Mouse (Mus musculus) fat pad, adult 2 months (tissue): ENCODE data around the gene 1810013L24Rik.

Experiments
- DNase-seq: peaks from one replicate; pipeline ENCODE4 v3.0.0-alpha.2; 2011; ENCODE audit warnings: low read depth, low spot score; ENCODE audit errors: extremely low read depth

1810013L24Rik gene

GRCm38 (mm10) chr16:8829564-8830359 lies at the start of gene 1810013L24Rik:
Gene 1810013L24Rik (plus strand): TSS chr16:8830100.
- peak; percentile 92 for DNase-seq

DNA sequence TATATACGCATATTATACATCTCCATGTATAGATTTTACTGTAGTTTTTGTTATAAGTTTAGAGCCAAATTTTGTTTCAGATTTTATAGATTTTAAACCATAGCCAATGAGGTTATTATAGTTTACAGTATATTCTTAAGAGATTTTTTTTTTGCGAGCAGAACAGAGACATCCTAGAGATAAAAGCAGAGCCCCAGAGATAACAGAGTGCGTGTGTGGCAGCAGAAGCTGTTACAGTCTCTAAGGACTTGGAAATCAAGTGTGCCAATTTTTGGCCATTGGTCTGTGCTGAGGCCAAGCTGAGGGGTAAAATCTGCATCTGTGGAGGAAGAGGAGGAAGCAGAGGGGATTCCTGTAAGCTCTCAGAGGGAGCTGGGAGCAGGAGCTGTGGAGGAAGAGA lies 49.7 kb upstream of the 1810013L24Rik start:
- no peak for DNase-seq

DNA sequence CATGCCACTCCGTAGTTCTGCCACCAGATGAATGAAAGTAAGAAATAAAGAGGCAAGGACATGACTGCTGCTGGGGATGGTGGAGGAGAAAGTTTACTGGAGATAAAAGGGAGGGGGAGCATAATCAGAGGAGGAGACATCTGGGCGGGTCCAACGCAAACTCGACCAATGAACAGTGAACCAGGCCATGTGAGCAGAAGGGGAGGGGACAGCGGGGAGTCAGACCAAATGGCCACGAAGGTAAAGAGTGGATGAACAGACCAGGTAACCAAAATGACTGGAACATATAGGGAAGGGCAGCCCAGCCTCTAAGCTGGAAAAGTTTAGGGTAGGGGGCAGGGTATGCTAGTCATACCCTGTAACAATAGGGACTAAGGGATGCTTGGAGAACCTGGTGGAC lies 48.7 kb upstream of the 1810013L24Rik start:
- DNase-seq: no peak

GRCm38 (mm10) chr16:8781660-8782059 lies 48.2 kb upstream of the 1810013L24Rik start:
- DNase-seq: no peak

- no peak for DNase-seq
Measured at GRCm38 (mm10) chr16:8783198-8783913, 46.5 kb upstream of the 1810013L24Rik start.

- no peak for DNase-seq
Measured at GRCm38 (mm10) chr16:8784753-8785152, 45.1 kb upstream of the 1810013L24Rik start.

DNA sequence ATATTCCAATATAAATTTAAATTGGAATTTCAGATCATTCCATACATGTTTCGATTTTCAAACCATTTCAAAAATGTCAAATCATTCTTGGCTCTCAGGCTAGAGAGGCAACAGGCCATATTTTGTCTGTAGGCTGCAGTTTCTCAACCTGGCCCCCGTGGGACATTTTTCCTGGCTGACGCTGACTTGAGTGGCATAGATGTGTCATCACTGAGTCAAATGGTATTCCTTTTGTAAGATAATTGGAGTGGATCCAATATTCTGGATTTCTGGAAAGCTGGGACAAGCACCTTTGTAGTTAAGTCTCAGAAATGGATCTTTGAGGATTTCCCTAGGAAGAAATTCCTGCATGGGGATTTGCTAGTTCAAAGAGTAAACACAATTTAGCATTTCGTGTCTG lies 39.0 kb upstream of the 1810013L24Rik start:
- peak; percentile 50 for DNase-seq

DNA sequence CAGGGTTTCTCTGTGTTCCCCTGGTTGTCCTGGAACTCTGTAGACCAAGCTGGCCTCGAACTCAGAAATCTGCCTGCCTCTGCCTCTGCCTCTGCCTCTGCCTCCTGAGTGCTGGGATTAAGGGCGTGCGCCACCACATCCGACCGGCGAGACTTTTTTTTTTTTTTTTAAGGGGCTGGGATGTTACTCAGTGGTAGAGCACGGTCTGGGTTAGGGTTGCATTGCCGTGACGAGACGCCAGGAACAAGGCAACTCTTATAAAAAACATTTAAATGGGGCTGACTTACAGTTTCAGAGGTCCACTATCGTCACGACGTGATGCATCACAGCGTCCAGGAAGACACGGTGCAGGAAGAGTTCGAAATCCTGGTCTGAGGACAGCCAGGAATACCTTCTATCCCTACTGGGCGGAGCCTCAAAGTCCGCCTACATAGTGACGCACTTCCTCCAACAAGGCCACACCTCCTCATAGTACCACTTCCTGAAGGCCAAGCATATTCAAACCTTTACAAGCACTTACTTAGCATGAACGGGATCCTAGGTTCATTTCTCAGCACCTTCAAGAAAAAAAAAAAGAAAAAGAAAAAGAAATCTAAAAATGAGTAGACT lies 37.8 kb upstream of the 1810013L24Rik start, which contains the start of gene Usp7:
Gene Usp7, minus strand, starts transcription at position 360 of the 609 bp plus-strand sequence.
- DNase-seq: no peak

GRCm38 (mm10) chr16:8794952-8795351 lies 34.9 kb upstream of the 1810013L24Rik start:
- DNase-seq: no peak

DNA sequence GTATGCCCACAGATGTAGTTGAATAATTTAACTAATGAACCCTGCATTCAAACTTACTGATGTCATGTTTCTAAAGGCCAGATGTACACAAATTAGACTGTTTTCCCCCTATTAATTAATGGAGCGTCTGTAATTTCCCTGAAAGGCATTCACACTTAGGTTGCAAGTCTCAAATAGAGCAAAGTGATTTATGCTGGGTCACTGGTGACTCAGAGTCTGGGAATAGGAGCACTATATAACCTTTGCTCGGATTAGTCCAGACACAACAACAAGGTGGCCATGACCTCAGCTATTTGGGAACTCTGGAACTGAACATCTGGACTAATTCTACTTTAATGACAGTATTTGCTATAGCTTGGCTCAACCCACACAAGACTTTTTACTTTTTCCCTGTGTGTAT lies 34.0 kb upstream of the 1810013L24Rik start:
- DNase-seq: no peak

GRCm38 (mm10) chr16:8806703-8807102 lies 23.2 kb upstream of the 1810013L24Rik start:
- no peak for DNase-seq

DNA sequence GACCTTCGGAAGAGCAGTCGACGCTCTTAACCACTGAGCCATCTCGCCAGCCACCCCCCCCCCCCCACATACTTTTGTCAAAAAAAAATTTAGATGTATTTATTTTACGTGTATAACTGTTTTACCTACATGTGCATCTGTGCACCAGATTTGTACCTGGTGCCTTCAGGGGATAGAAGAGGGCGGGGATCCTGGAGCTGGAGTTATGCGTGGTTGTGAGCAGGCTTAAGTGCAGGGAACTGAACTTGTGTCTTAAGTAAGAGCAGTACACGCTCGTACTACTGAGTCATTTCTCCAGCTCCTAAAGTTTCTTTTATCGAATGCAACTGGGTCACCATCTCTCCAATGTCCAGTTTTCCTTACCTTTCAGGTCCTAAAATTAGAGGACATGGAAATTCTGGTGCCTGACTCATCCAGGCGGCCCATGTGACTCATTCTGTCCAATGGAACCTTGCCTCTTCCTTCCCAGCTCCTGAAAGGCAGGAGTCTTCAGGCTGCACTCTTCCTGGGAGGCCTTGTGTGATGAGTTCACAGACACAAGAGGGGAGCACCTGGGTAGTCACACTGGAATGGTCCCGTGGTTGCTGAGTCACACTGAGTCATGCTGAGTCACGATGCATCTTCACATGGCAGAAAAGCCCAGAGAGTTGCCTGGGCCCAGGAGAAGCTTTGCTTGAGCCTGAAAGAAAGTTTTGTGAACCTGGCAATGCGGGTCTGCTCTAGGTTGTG lies 19.3 kb upstream of the 1810013L24Rik start:
- DNase-seq: no peak

DNA sequence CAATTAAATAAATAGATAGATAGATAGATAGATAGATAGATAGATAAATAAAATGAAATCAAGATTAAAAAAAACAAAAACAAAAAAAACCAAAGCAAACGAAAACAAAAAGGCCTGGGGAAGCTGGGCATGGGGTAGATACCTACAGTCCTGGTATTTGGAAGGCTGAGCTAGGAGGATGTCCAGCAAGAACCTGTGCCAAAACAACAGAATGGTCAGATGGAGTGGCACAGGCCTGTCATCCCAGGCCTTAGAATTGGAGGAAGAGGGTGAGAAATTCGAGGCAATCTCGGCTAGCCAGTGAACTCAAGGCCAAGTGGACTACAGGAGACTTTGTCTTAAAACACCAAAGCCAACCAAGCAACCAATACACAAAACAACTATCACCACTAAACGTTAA lies 12.0 kb upstream of the 1810013L24Rik start:
- no peak for DNase-seq

DNA sequence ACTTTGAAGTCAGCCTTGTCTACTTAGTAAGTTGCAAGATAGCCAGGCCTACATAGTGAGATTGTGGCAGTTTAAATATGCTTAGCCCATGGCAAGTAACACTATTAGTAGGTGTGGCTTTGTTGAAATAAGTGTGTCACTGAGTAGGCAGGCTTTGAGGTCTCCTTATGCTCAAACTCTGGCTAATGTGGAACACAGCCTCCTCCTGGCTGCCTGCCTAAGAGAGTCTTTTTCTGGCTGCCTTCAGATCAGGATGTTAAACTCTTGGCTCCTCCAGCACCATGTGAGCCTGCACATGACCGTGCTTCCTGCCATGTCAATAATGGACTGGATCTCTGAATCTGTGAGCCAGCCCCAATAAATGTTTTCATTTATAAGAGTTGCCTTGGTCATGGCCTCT lies 8.5 kb upstream of the 1810013L24Rik start:
- no peak for DNase-seq

GRCm38 (mm10) chr16:8822586-8822985 lies 7.3 kb upstream of the 1810013L24Rik start:
- no peak for DNase-seq

DNA sequence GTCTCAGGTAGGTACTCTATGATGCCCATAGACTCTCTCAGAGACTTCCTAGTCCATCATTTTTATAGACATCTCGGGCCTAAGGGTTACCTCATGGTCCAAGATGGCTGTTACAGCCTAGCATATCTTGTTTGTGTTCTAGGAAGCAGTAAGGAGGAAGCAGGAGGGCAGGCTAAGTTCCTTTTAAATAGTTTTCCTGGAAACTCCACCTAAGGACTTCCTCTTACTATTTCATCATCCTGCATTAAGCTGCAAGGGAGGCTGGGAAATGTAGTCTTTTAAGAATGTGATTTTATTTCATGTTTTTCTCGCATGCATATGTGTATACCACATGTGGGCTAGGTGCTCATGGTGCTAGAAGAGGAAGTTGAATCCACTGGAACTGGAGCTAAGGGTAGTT lies 6.2 kb upstream of the 1810013L24Rik start:
- no peak for DNase-seq

DNA sequence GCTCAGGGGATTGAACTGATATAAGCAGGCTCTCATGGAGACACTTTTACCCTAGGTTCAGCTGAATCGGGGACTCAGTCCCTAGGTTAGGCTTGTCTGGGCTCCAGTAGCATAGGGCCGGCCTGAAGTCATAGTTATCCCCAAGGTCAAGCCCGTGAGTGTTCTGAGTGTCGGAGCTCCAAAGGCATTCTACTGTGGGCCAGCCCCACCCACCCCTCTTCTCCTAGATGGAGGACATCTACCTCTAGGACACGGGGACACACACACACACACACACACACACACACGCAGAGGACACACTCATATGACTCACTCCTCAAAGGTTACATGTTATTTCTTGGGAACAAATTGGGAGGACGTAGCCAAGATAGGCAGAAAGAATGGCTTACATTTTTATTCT lies 2.5 kb upstream of the 1810013L24Rik start:
- DNase-seq: no peak

DNA sequence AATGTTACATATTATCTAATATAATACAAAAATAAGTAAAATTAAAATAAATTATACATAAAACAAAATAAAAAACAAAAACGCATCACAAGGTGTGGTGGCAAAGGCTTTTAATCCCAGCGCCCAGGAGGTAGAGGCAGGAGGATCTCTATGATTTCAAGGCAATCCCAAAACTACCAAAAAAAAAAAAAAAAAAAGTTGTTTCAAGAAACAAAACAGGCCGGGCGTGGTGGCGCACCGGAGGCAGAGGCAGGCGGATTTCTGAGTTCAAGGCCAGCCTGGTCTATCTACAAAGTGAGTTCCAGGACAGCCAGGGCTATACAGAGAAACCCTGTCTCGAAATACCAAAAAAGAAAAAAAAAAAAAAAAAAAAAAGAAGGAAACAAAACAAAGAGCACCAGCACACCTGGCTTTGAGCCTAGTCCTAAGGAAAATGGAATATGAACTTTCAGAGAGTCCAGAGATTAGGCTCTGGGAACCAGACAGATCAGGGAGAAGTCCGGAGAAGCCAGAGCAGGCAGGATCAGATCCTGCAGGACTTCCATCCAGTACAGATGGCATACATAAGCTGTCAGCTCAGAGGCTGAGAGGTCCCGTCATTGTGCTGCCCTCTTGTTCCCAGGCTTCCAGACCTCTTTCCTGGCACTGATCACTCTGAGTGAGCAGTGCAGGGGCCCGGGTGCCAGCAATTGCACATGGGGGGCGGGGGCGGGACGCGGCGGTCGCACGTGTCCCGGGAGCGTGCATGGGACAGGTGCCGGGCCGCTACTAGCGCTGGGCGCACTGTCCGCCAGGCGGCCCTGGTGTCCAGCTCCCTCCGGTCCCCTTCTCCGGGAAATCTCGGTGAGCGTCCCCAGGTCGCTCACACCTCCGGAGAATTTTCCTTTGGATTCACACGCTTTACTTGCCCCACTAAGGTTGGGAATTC lies 1.0 kb upstream of the 1810013L24Rik start:
- DNase-seq: no peak

GRCm38 (mm10) chr16:8830431-8831211 lies 721 bp downstream of the 1810013L24Rik start:
- no peak for DNase-seq
